Mouse (Mus musculus) embryo, embryonic 10.5 days (tissue): ENCODE measurements around the gene Sytl5.

Experiments
- DNase-seq: peaks from one replicate; pipeline ENCODE4 v3.0.0-alpha.2; 2015; ENCODE audit warnings: low spot score

Sytl5 gene

GRCm38 (mm10) chrX:9885322-9885721 lies at the start of gene Sytl5:
Gene Sytl5 (plus strand): TSS chrX:9885622.
- DNase-seq: no peak

- no peak for DNase-seq
Measured at GRCm38 (mm10) chrX:9846628-9847027, 38.8 kb upstream of the Sytl5 start, which contains the start of gene Hypm. Gene Hypm (plus strand): TSS chrX:9846928.

- no peak for DNase-seq
Measured at GRCm38 (mm10) chrX:9849403-9849802, 36.0 kb upstream of the Sytl5 start, which contains the start of gene H2al3. Gene H2al3 (plus strand): TSS chrX:9849703.

- DNase-seq: no peak
Measured at GRCm38 (mm10) chrX:9861859-9862258, 23.6 kb upstream of the Sytl5 start.

- no peak for DNase-seq
Measured at GRCm38 (mm10) chrX:9875519-9875918, 9.9 kb upstream of the Sytl5 start.

GRCm38 (mm10) chrX:9909572-9909971 lies 24.1 kb downstream of the Sytl5 start:
- no peak for DNase-seq

- DNase-seq: no peak
Measured at GRCm38 (mm10) chrX:9933839-9934238, 48.4 kb downstream of the Sytl5 start.

- DNase-seq: no peak
Measured at GRCm38 (mm10) chrX:9984094-9984669, 98.8 kb downstream of the Sytl5 start.

GRCm38 (mm10) chrX:10000718-10001117 lies 115.3 kb downstream of the Sytl5 start:
- no peak for DNase-seq

- no peak for DNase-seq
Measured at GRCm38 (mm10) chrX:10005946-10006345, 120.5 kb downstream of the Sytl5 start.

GRCm38 (mm10) chrX:10007675-10008270 lies 122.4 kb downstream of the Sytl5 start:
- no peak for DNase-seq

- DNase-seq: no peak
Measured at GRCm38 (mm10) chrX:10010202-10010601, 124.8 kb downstream of the Sytl5 start.

GRCm38 (mm10) chrX:10034666-10035065 lies 149.2 kb downstream of the Sytl5 start:
- DNase-seq: peak; percentile 15
